28 mouse cellular contexts compared by ENCODE assay signal in genomic region chr3:128829371-128830160, GRCm38 (mm10).
DNase-seq lines count a peak whose midpoint lies in the region; ATAC-seq lines count a peak whose summit lies in the region.
"Had no signal": no experiment of that assay in that cellular context is flagged by ENCODE, and none has a peak within 500 bp of the region (broad histone marks: within the 10 kb centered on the region; RNA-seq: fewer than 3 reads in every experiment).

No protein-coding gene starts in this region.

- H3K27me3 ChIP-seq in kidney, embryonic 14.5 days (ENCODE audit: control insufficient read depth, insufficient read depth, low read length) = no peaks in the 10 kb centered on the region
- no peaks in the 10 kb centered on the region for H3K27me3 ChIP-seq in neural tube, embryonic 14.5 days (ENCODE audit: control insufficient read depth, insufficient read depth, low read length)
- H3K27me3 ChIP-seq: embryonic facial prominence, embryonic 12.5 days; forebrain, embryonic 15.5 days; limb, embryonic 15.5 days had no signal

- H3K4me2 ChIP-seq in kidney, embryonic 14.5 days (replicated peaks; ENCODE audit: low read depth, low read length) = no peak overlapping the region
- no peak overlapping the region for H3K4me2 ChIP-seq in neural tube, embryonic 14.5 days (ENCODE audit: low read depth, low read length)
- H3K4me2 ChIP-seq: embryonic facial prominence, embryonic 12.5 days; forebrain, embryonic 15.5 days; limb, embryonic 15.5 days; lung, embryonic 14.5 days had no signal

- peak; percentile 21 for DNase-seq in embryo, embryonic 10 days (ENCODE audit: low spot score)
- DNase-seq in embryo, embryonic 9.5 days (ENCODE audit: extremely low spot score) = no peak
- no peak for DNase-seq in kidney, postnatal 10 days
- DNase-seq in embryo, embryonic 10.5 days (ENCODE audit: low spot score) = peak; percentile 30
- no peak for DNase-seq in spleen, postnatal 4 days (ENCODE audit: low spot score in 2 of 2)
- no peak for DNase-seq in lung, postnatal 25 days (ENCODE audit: low spot score)
- DNase-seq: adrenal gland, postnatal 10 days; cerebellum, adult 8-10 months; cerebellum, postnatal 36 days; gastrocnemius, postnatal 10 days; heart, postnatal 4 days; kidney, postnatal 36 days; left cerebral cortex, postnatal 4 days; lung, embryonic 14.5 days; lung, postnatal 4 days; right cerebral cortex, postnatal 14 days; spleen, adult 18-20 months had no signal

- H3K4me3 ChIP-seq in kidney, embryonic 14.5 days (ENCODE audit: low read length) = no peak overlapping the region
- no peak overlapping the region for H3K4me3 ChIP-seq in neural tube, embryonic 14.5 days (ENCODE audit: low read depth, low read length)
- H3K4me3 ChIP-seq: embryonic facial prominence, embryonic 12.5 days; erythroblast, embryonic 14.5 days; forebrain, embryonic 15.5 days; heart, embryonic 10.5 days; left cerebral cortex, adult 2 months; limb, embryonic 15.5 days had no signal

- no peak overlapping the region for H3K27ac ChIP-seq in kidney, embryonic 14.5 days (ENCODE audit: low read depth, low read length)
- no peak overlapping the region for H3K27ac ChIP-seq in neural tube, embryonic 14.5 days (ENCODE audit: low read depth, low read length)
- H3K27ac ChIP-seq: embryonic facial prominence, embryonic 12.5 days; forebrain, embryonic 15.5 days; heart, embryonic 10.5 days; left cerebral cortex, adult 2 months; limb, embryonic 15.5 days; liver, embryonic 14.5 days had no signal

- WGBS in kidney, embryonic 14.5 days = 49% methylated on average over 12 of the region's 12 CpGs
- WGBS in neural tube, embryonic 14.5 days = 42% methylated on average over 12 of the region's 12 CpGs

- no peaks in the 10 kb centered on the region for H3K4me1 ChIP-seq in kidney, embryonic 14.5 days (ENCODE audit: control insufficient read depth, insufficient read depth, low read length)
- no peaks in the 10 kb centered on the region for H3K4me1 ChIP-seq in neural tube, embryonic 14.5 days (ENCODE audit: control insufficient read depth, insufficient read depth, low read length)
- H3K4me1 ChIP-seq: embryonic facial prominence, embryonic 12.5 days; forebrain, embryonic 15.5 days; heart, embryonic 10.5 days; limb, embryonic 15.5 days had no signal

- ATAC-seq in kidney, embryonic 14.5 days (ENCODE audit: low FRiP score, low TSS enrichment) = peak; percentile 68; the same call in 1 of the 2 replicates
- ATAC-seq in neural tube, embryonic 14.5 days (ENCODE audit: low read depth) = peak; percentile 77; the same call in 1 of the 2 replicates
- ATAC-seq: forebrain, embryonic 15.5 days; intestine, postnatal 0 days; midbrain, embryonic 16.5 days had no signal

- H3K9me3 ChIP-seq in kidney, embryonic 14.5 days (ENCODE audit: control insufficient read depth, low read length) = no peaks in the 10 kb centered on the region
- H3K9me3 ChIP-seq in neural tube, embryonic 14.5 days (ENCODE audit: control insufficient read depth, low read length) = no peaks in the 10 kb centered on the region
- H3K9me3 ChIP-seq: embryonic facial prominence, embryonic 12.5 days; forebrain, embryonic 15.5 days; heart, embryonic 10.5 days; limb, embryonic 15.5 days had no signal

- H3K36me3 ChIP-seq in kidney, embryonic 14.5 days (ENCODE audit: control insufficient read depth, insufficient read depth, low read length) = no peaks in the 10 kb centered on the region
- H3K36me3 ChIP-seq in neural tube, embryonic 14.5 days (ENCODE audit: control insufficient read depth, insufficient read depth, low read length) = no peaks in the 10 kb centered on the region
- H3K36me3 ChIP-seq: embryonic facial prominence, embryonic 12.5 days; forebrain, embryonic 15.5 days; heart, embryonic 10.5 days; limb, embryonic 15.5 days had no signal

- no peak overlapping the region for H3K9ac ChIP-seq in kidney, embryonic 14.5 days (ENCODE audit: low read depth, low read length)
- no peak overlapping the region for H3K9ac ChIP-seq in neural tube, embryonic 14.5 days (replicated peaks; ENCODE audit: low read depth, low read length)
- H3K9ac ChIP-seq: embryonic facial prominence, embryonic 12.5 days; forebrain, embryonic 15.5 days; limb, embryonic 15.5 days; liver, embryonic 14.5 days; lung, embryonic 14.5 days had no signal

Comparison
In these comparisons a context has a peak if more than half of its experiments do, and no peak if none do; other contexts are left out.
1. DNase-seq: peak in embryo, embryonic 10 days (single experiment) and embryo, embryonic 10.5 days (single experiment); none in embryo, embryonic 9.5 days (single experiment), kidney, postnatal 10 days (single experiment), spleen, postnatal 4 days (0 of 2) and lung, postnatal 25 days (single experiment).